Mouse (Mus musculus) CD4-positive, CD25-positive, alpha-beta regulatory T cell, adult 2 months (primary cell): ENCODE measurements around the gene Ermard.

ENCODE experiments used
- DNase-seq: peaks from one replicate; pipeline ENCODE4 v3.0.0-alpha.2; 2012; ENCODE audit warnings: low read depth, low spot score

Gene Ermard

DNA sequence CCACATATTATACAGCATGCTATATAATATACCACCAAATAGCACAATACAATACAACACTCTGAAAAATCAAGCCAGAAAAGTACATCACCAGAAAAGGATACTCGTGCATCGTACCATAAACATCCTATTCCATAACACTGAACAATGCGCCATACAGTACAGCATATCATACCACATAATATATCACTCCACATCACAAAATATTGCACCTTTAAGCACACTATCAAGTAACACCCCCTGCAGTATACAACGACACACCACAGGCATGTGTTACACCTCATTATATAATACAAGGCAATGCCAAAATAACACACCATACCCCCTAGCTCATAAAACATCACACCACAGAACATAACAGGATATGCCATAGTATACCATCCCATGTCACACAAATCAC, 79.1 kb downstream of the Ermard start:
- DNase-seq = no peak

DNA sequence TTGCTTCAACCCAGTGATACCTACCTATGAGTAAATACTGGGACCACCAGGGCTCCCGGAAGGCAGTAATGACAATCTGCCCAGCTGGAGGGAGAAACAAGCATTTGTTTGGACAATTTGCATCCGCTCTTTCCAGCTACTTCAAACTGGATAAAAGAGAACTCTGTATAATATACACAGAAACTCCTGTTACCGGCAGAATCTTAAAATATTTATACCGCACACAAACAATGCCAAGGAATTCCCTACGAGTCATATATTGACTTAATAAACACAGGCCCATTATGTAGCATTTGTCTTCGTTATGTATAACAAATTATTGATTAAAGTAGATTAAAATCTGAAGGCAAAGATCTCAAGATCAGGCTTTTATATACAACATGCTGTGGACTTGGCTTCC, 79.6 kb downstream of the Ermard start:
- DNase-seq = no peak

DNA sequence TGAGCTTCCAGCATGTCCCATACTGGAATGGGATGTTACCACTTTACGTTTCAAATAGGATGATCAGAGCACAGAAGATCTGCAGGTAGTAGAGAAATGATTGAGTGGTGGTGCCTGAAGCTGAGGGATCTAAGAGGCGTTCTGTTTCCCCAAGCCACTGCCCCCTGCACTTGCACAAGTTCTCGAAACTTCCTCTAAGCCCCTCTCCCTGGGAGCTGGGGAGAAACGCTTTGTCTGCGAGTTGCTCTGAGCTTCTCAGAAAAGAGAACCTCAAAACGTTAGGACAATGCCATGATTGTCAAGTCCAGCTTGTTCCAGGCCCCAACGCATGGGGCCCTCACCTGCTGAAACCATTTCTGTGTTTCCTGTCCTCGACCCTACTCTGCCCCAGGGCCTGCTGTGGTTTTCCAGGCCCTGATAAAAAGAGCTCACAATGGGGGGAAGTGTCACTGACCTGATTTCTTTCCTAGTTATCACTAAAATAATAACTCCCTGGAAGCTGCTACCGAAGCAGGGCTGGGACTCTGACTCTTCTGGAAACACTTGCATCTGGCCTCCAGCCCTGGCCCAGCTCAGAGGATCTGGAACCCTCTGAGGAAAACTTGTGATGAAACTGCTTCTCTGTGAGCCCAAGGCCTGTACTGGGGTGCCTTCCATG, 88.8 kb downstream of the Ermard start:
- DNase-seq = no peak

DNA sequence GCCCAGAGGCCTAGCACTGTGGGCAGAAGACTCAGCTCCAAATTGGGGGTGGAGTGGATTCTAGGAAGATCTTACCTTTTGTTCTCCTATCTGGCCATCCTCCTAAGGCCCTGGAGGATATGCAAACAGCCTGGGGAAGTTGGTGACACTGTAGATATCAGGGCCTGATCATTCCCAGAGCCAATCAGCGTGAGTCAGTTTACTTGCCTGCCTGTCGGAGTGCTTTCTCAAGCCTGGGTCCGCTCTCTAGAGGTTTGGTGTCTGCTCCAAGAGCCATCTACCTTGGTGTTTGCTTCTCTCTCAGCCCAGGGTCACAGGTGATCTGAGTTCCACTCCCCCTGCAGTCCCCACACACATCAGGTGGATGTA, 89.3 kb downstream of the Ermard start:
- DNase-seq = no peak

DNA sequence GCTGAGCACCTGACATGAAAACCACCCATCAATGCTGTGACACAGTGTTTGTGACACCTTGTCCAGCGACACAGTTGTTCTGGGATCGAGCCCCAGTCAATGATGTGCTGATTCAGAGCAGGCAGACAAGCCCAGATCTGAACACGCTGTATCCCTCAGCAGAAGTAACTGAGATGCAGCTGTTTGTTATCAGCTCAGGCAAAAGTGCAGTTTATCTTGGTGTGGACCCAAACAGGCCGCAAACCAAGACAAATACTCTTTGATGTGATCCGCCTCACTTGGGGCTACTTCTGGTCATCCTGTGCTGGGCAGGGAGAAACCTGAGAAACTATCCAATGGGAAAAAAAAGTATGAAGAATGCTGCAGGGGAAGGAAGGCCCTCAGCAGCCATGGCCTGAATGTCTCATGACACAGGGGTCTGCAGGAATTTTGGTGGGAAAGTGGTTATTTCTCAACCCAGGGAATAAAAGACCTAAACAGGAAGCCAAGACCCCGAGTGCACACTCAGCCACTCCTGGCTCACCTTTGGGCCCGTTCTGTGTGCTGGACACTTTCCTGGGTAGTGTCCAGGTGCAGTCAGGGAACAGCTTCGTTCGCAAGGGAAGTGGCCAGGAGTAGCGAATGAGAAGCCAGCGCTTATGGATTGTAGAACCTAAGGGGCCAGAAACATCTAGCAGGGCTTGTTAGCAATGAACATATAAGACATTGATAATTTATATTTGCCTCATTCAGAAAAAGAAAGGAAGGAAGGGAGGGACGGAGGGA, 94.1 kb downstream of the Ermard start:
- DNase-seq = no peak

DNA sequence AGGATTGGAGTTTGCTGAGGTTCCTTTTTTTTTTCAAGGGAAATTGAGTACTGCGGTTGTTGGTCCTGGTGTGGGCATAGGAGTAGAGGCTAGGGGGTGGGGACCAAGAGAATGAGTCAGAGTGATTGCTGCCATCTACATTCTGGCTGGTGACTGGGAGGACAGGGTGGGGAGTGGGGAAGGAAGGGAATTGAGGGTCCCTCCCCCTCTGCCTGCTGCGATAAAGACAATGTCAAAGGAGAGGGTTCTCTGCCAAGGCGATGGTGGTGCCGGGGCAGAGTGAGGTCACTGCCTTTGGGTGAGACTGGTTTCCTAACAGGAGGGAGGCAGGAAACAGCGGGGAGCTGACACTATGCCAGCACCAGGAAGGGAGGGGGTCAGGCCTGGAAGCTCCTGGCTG, 96.4 kb downstream of the Ermard start:
- no peak for DNase-seq
